Mouse (Mus musculus): Measurements from ENCODE around the gene Asah2.

DNA sequence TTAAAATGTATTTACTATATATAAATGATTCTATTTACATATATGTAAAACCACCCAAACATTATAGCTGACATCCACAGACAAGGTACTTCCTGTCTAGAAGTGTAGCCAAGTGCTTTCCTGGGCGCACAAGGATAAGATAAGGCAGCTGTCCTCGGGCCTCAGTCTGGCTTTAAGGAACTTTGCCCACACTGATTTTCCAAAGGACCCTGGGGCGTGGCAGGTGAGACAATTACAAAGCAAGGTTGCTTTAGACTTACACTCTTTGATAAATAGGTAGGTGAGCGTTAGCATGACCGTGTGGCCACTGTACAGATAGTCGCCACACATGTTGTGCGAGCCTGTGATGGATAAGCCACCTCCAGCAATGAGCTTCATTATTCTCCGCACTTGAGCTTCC is 21.3 kb upstream of the Asah2 start:
- TF ChIP-seq POLR2A (IDR thresholded peaks at IDR 0.05; ENCODE audit: extremely low read depth, insufficient read depth, low read length) (no peak), CTCF (IDR thresholded peaks at IDR 0.05; ENCODE audit: extremely low read depth, insufficient read depth, low read length) (no peak)

All from cortical plate, adult 2 months (tissue).